Mouse (Mus musculus) erythroblast, embryonic 14.5 days (primary cell): ENCODE results near the gene Prune2. TPM values are rescaled to one million over a fixed set of nuclear protein-coding genes. Genes with fewer than 3 reads are reported as not detected.

Experiments
- H3K27me3 ChIP-seq: 2 replicates; pipeline ENCODE4 v1.6.1; 2012; ENCODE audit warnings: inconsistent platforms; ENCODE audit not compliant: control insufficient read depth
- H3K36me3 ChIP-seq: 2 replicates; pipeline ENCODE4 v1.6.1; 2012; ENCODE audit warnings: mild to moderate bottlenecking, inconsistent platforms; ENCODE audit not compliant: control insufficient read depth
- H3K4me1 ChIP-seq: 2 replicates; pipeline ENCODE4 v1.6.1; 2012; ENCODE audit warnings: inconsistent platforms; ENCODE audit not compliant: control insufficient read depth
- H3K4me3 ChIP-seq: replicated peaks from 2 replicates; pipeline ENCODE3; 2012; ENCODE audit warnings: moderate library complexity, mild to moderate bottlenecking, inconsistent platforms
- H3K9me3 ChIP-seq: 2 replicates; pipeline ENCODE4 v1.6.1; 2012; ENCODE audit warnings: low read length, inconsistent platforms, mixed read lengths; ENCODE audit not compliant: control insufficient read depth
- GATA1 ChIP-seq: IDR thresholded peaks from 2 replicates; pipeline ENCODE4 v1.6.1; 2012; ENCODE audit warnings: low read length, inconsistent platforms, mixed read lengths
- TAL1 ChIP-seq: IDR thresholded peaks from 3 replicates; pipeline ENCODE4 v1.6.1; 2012; ENCODE audit warnings: low read length, inconsistent platforms, mixed read lengths
- polyA plus RNA-seq: library from polyadenylated mRNA; stranded (reverse); fragments of >175 nt; gene quantifications from 2 replicates; pipeline ENCODE4 v1.2.3, GENCODE M21; 2012

Prune2 gene
- polyA plus RNA-seq, 1 experiment = not detected

DNA sequence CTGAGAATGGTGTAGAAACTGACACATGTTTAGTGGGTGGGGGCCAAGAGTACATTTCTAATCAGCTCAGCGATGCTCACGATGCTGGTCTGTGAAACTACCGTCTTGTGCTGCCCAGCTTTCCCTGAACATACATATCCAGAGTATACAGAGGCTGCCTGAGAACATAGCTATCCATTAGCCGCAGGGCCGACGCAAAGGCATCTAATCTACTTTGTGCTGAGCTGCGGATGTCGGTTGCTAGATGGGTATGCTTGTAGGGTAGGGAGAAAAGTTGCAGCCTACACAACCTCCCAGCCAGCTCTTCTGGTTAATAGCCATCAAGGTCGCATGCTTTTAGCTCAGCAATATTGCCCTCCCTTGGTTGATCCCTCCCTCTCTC is 696 bp upstream of the Prune2 start:
- TF ChIP-seq GATA1 = no peak
- no peak for TF ChIP-seq TAL1
- Histone ChIP-seq H3K27me3 (peaks cover 22% of the 10 kb centered on the region), H3K36me3 (no peaks in the 10 kb centered on the region), H3K4me3 (no peak overlapping the region), H3K9me3 (no peaks in the 10 kb centered on the region), H3K4me1 (peaks cover 9% of the 10 kb centered on the region)

DNA sequence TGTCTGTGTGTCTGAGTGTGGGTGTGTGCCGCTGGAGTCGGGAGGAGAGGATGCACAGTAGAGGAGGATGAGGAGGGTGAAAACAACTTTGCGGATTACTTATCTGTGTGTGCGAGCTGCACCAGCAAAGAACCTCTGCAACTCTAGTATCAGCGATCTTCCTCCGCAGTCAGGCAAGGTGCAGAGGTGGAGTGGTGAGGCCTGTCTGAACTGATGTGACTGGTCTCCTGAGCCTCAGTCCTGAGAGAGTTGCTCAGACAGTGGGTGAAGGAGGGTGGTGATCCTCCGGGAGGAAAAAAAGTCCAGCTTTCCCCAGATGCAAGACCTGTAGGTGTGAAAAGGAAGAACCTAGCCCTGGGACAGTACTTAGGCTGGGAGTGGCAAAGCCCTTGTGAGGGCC is 401 bp downstream of the Prune2 start:
- Histone ChIP-seq H3K36me3 (no peaks in the 10 kb centered on the region), H3K9me3 (no peaks in the 10 kb centered on the region), H3K27me3 (peaks cover 22% of the 10 kb centered on the region), H3K4me3 (no peak overlapping the region), H3K4me1 (peaks cover 9% of the 10 kb centered on the region)
- TF ChIP-seq TAL1 (no peak), GATA1 (no peak)

DNA sequence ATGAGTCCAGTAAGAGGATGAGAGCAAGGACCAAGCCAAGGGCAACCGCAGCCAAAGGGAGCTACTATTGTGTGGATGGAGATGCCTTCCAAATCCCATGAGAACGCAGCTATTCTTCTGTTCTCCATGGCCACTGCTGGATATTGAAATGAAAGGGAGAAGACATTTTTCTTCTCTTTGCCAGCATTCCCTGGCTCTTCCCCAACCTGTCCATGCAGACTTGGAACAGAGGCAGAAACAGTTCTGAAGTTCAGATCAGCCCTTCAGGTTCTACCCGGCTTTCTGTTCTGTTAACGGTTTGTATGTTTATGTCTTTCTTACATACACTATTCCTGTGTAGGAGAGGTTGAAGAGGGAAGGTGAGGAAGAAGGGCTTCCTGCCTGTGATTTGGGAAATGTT is 3.1 kb downstream of the Prune2 start:
- Histone ChIP-seq H3K27me3 (peaks cover 22% of the 10 kb centered on the region), H3K4me1 (peaks cover 9% of the 10 kb centered on the region), H3K4me3 (no peak overlapping the region), H3K9me3 (no peaks in the 10 kb centered on the region), H3K36me3 (no peaks in the 10 kb centered on the region)
- TF ChIP-seq TAL1 (no peak), GATA1 (no peak)

DNA sequence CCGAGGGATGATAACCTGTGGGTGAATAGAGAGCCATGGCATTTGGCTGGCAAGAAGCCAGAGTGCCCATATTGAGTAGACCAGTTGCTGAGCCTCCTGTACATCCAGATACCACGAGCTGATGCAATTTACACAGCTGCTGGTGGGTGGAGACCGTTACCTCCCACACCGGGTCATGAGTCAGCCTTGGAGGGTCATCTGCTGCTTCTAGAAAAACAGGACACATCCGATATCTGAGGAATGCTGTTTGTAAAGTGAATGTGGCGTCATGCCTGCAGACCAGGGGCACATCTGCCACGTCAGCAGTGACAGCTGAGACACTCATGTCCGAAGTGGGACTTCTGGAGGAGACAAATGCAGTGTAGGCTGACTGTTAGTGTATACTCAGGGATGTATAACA is 3.6 kb downstream of the Prune2 start:
- peaks cover 9% of the 10 kb centered on the region for H3K4me1 ChIP-seq
- no peak overlapping the region for H3K4me3 ChIP-seq
- TF ChIP-seq GATA1 (no peak), TAL1 (no peak)
- peaks cover 22% of the 10 kb centered on the region for H3K27me3 ChIP-seq
- no peaks in the 10 kb centered on the region for H3K9me3 ChIP-seq
- no peaks in the 10 kb centered on the region for H3K36me3 ChIP-seq

DNA sequence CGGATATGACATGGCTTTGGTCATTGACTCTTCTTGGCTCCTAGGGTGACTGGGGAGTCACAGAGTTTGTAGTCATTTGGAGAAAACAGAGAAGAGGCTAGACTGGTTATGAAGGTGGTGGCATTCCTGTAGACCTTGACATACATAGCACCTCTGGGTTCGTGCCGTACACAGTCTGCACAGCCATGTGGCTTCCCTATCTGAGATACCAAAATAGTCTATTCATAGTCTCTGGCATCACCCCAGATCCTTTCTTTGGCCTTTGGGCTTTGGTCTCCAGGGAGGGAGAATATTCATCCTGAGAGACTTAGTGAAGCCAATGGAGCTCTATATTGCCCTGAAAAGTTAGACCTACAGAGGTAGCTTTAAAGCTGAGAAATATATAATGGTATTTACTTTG is 5.1 kb downstream of the Prune2 start:
- Histone ChIP-seq H3K9me3 (no peaks in the 10 kb centered on the region), H3K4me1 (peaks cover 5% of the 10 kb centered on the region), H3K36me3 (no peaks in the 10 kb centered on the region), H3K27me3 (peaks cover 9% of the 10 kb centered on the region), H3K4me3 (no peak overlapping the region)
- TF ChIP-seq GATA1 (no peak), TAL1 (no peak)

DNA sequence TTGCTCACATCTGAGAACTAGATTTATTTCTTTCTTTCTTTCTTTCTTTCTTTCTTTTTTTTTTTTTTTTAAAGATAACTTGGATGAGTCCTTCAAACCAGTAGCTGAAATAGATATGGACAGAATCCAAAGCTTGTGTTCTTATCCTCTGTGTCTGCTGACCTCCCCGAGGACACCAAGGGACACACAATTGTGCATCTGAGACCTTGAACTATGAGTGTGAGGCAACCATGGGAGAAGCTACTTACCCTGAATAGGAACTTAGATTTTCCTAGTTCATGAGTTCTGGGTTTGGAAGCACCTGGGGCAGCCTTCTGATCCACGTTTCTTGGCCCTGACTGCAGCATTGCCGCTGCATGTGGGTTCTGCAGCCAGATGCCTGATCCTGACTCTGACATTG is 7.3 kb downstream of the Prune2 start:
- Histone ChIP-seq H3K9me3 (no peaks in the 10 kb centered on the region), H3K36me3 (no peaks in the 10 kb centered on the region), H3K27me3 (no peaks in the 10 kb centered on the region), H3K4me3 (no peak overlapping the region), H3K4me1 (no peaks in the 10 kb centered on the region)
- TF ChIP-seq GATA1 = no peak
- TF ChIP-seq TAL1 = no peak

DNA sequence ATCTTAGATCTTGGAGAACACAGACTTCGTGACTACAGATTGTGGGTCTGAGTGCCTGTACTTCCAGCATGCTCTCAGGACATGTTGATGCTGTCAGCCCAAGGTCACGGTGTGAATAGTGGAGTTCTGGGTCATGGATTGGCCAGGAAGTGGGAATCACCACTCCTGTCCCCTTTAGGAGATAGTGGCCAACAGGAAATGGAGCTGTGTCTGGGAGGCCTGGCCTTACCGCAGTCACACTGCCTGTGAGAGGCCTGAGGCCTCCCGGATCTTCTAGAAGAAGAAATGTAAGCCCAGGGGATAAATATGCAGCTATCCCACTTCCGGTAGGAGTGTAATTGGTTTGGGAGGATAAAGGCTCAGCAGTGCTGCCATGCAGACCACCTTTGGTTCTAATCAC is 12.8 kb downstream of the Prune2 start:
- no peak overlapping the region for H3K4me3 ChIP-seq
- no peak for TF ChIP-seq GATA1
- TF ChIP-seq TAL1 = no peak
- no peaks in the 10 kb centered on the region for H3K27me3 ChIP-seq
- no peaks in the 10 kb centered on the region for H3K9me3 ChIP-seq
- H3K36me3 ChIP-seq = no peaks in the 10 kb centered on the region
- no peaks in the 10 kb centered on the region for H3K4me1 ChIP-seq

DNA sequence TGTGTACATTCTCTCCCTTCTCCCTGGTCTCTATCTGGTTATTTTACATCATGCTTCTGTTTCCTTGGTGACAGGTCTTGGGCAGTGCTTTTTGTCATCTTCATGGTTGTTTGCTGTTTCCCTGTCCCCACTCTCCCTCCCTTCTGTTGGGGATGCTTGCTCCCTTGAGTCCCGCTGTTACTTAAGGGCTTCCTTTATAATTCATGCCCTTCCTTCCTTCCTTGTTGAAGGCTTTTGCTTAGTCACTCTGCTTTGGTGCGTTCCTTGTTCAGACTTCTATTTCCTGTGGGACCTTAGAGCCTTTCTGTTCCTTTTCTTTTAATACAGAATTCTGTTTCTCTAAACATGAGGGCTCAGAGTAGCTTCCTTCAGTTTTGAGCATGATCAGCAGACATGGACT is 14.7 kb downstream of the Prune2 start:
- Histone ChIP-seq H3K9me3 (no peaks in the 10 kb centered on the region), H3K27me3 (no peaks in the 10 kb centered on the region), H3K36me3 (no peaks in the 10 kb centered on the region), H3K4me3 (no peak overlapping the region), H3K4me1 (no peaks in the 10 kb centered on the region)
- TF ChIP-seq TAL1 = no peak
- TF ChIP-seq GATA1 = no peak

DNA sequence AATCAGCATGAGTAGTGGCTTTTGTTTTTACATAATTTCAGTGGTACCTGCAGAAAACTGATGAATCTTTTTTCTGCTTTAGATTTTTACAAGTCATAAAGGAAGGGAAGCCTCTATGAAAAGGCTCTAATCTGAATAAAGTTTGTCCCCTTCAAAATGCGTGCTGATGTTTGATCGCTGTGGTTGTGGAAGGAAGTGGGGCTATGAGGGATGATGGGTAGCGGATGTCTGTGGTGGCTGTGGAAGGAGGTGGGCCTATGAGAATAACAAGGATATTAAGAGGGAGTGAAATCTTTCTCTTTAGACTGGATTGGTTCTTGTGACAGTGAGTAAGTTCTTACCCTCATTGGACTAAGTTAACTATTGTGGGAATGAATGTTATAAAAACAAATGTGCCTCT is 23.0 kb downstream of the Prune2 start:
- Histone ChIP-seq H3K4me3 (no peak overlapping the region), H3K9me3 (no peaks in the 10 kb centered on the region), H3K27me3 (no peaks in the 10 kb centered on the region), H3K36me3 (no peaks in the 10 kb centered on the region), H3K4me1 (no peaks in the 10 kb centered on the region)
- no peak for TF ChIP-seq TAL1

DNA sequence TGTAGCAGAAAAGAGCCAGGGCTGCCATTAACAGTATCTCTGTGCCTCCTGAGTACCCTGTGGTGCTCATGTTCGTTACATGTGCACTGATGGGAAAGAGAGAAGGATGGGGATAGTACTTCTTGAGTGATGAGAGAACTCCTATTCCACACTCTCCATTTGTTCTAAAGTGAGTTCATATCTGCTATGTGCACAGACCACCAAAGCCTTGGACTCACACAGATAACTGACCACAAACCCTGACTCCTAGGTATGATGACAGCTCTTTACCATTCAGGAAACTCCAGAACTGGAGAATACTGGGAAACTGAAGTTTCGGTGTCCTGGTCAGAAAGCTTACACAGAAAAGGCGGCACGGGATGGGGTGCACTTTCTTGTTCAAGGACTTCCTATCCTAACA is 25.8 kb downstream of the Prune2 start:
- no peaks in the 10 kb centered on the region for H3K36me3 ChIP-seq
- H3K27me3 ChIP-seq = no peaks in the 10 kb centered on the region
- H3K4me1 ChIP-seq = no peaks in the 10 kb centered on the region
- TF ChIP-seq GATA1 = no peak
- TF ChIP-seq TAL1 = no peak
- H3K9me3 ChIP-seq = no peaks in the 10 kb centered on the region
- H3K4me3 ChIP-seq = no peak overlapping the region

DNA sequence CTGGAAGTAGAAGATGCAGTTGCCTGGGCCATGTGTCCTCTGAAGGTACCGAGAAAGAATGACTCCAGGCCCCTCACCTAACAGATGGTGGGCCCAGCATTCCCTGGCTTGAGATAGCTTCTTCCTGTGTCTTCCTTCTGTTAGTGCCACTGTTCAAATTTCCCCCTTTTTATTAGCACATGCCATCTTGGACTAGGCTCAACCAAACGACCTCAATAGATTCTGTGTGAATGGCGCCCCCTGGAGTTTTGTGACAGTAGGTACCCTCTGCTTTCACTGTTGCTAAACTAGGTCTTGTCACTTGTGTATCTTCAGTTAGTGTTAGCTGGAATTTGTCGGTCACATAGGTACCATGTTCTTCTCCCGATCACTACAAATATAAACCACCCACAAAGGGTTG is 29.0 kb downstream of the Prune2 start:
- no peaks in the 10 kb centered on the region for H3K36me3 ChIP-seq
- no peak overlapping the region for H3K4me3 ChIP-seq
- no peaks in the 10 kb centered on the region for H3K9me3 ChIP-seq
- TF ChIP-seq GATA1 (no peak), TAL1 (no peak)
- no peaks in the 10 kb centered on the region for H3K27me3 ChIP-seq
- H3K4me1 ChIP-seq = no peaks in the 10 kb centered on the region
